Mouse (Mus musculus): Measurements from ENCODE around the gene Zfp13.

- no peak for TF ChIP-seq CTCF (IDR thresholded peaks at IDR 0.05; ENCODE audit: extremely low read depth, insufficient read depth, insufficient read length, insufficient replicate concordance)
- TF ChIP-seq POLR2A (IDR thresholded peaks at IDR 0.05; ENCODE audit: low read depth, low read length), result no peak
Measured at GRCm38 (mm10) chr17:23568370-23568769, 30.9 kb downstream of the Zfp13 start.

Measured in spleen, adult 2 months (tissue).